Mouse (Mus musculus) kidney, adult 2 months (tissue): ENCODE measurements around the gene 1110004F10Rik.

ENCODE experiments used
- CTCF ChIP-seq: fragments of 200-500 bp; conservative IDR thresholded peaks from 2 replicates; pipeline ENCODE4 v1.5.1; 2011; ENCODE audit warnings: low read depth, mild to moderate bottlenecking, control low read depth, low read length, moderate library complexity, mixed read lengths; ENCODE audit not compliant: insufficient read depth, insufficient read length
- POLR2A ChIP-seq: fragments of 200-500 bp; IDR thresholded peaks from one replicate; pipeline ENCODE4 v1.6.1; 2011; ENCODE audit warnings: low read depth, low read length, control low read depth

- TF ChIP-seq CTCF (no peak), POLR2A (no peak)
These were observed 36.5 kb upstream of the 1110004F10Rik start for GRCm38 (mm10) chr7:116002726-116003125.
